Mouse (Mus musculus): ENCODE data around the gene Btbd35f8. TPM values are rescaled to one million over a fixed set of nuclear protein-coding genes. Genes with fewer than 3 reads are reported as not detected.
"Not testable (repeated sequence)": the region's sequence is repeated elsewhere in the genome, so short reads cannot be mapped to it uniquely, and the experiment has no call there.

Btbd35f8 gene
- not detected in 2 replicates for total RNA-seq (2015)
- total RNA-seq (2017) = not detected in 2 replicates

GRCm38 (mm10) chrX:34450224-34450623, at the start of gene Btbd35f8:
Gene Btbd35f8 (plus strand): TSS chrX:34450524.
- ATAC-seq (replicated peaks; ENCODE audit: poor library complexity) = not testable (repeated sequence)

Other genes starting within 250 kb of the Btbd35f8 start
- gene Spin2g, start 211.8 kb upstream of the Btbd35f8 start, total RNA-seq (2015) = not detected in 2 replicates
- gene Spin2g, start 211.8 kb upstream of the Btbd35f8 start, total RNA-seq (2017) = not detected in 2 replicates

Measured in megakaryocyte progenitor cell, adult 5-6 weeks (primary cell).